Mouse (Mus musculus) heart, postnatal 36 days (tissue): Measurements from ENCODE around the gene Dera. TPM values are rescaled to one million over a fixed set of nuclear protein-coding genes. Genes with fewer than 3 reads are reported as not detected.

Experiments used
- DNase-seq, 2 experiments: peaks; one replicate each; pipeline ENCODE4 v3.0.0; 2021 to 2022
- intact Hi-C: fragments of 180-260 bp; cut with DNase I; formaldehyde crosslinking; loops from one replicate; pipeline ENCODE4 v1.15.1; 2025
- total RNA-seq, 2 experiments: library from RNA; stranded (reverse); gene quantifications; 2 replicates each; pipeline ENCODE4 v1.2.3; 2021

The Dera gene
- total RNA-seq, 2 experiments from 2014 or later, result 6.1 to 6.2 TPM

GRCm38 (mm10) chr6:137803456-137804005, 49.2 kb downstream of the Dera start:
- intact Hi-C loops, result no loop called here

GRCm38 (mm10) chr6:137804121-137804520, 49.8 kb downstream of the Dera start:
- intact Hi-C loops, result no loop called here
- no peak for DNase-seq

More at GRCm38 (mm10) chr6:137803456-137804005, 49.2 kb downstream of the Dera start:
- DNase-seq, result no peak

GRCm38 (mm10) chr6:137804606-137805005, 50.3 kb downstream of the Dera start:
- intact Hi-C loops, result loop anchor here (5.0 kb wide), 1 partner anchor 173 kb away; no protein-coding TSS in a partner anchor
- DNase-seq, result no peak

- intact Hi-C loops, result loop anchor here (5.0 kb wide), 1 partner anchor 171 kb away; no protein-coding TSS in a partner anchor
- no peak for DNase-seq
These were observed 52.0 kb downstream of the Dera start for GRCm38 (mm10) chr6:137806342-137806741.

GRCm38 (mm10) chr6:137806806-137807205, 52.5 kb downstream of the Dera start:
- intact Hi-C loops, result loop anchor here (5.0 kb wide), 1 partner anchor 170 kb away; no protein-coding TSS in a partner anchor

GRCm38 (mm10) chr6:137807296-137807695, 53.0 kb downstream of the Dera start:
- DNase-seq, result no peak
- intact Hi-C loops, result loop anchor here (5.0 kb wide), 1 partner anchor 170 kb away; no protein-coding TSS in a partner anchor

More at GRCm38 (mm10) chr6:137806806-137807205, 52.5 kb downstream of the Dera start:
- DNase-seq, result no peak

GRCm38 (mm10) chr6:137808706-137809105, 54.4 kb downstream of the Dera start:
- no peak for DNase-seq
- intact Hi-C loops, result loop anchor here (5.0 kb wide), 1 partner anchor 169 kb away; no protein-coding TSS in a partner anchor

- DNase-seq, result no peak
These were observed 55.8 kb downstream of the Dera start for GRCm38 (mm10) chr6:137810136-137810535.

GRCm38 (mm10) chr6:137814006-137814405, 59.7 kb downstream of the Dera start:
- DNase-seq, result no peak
- intact Hi-C loops, result no loop called here

More at GRCm38 (mm10) chr6:137810136-137810535, 55.8 kb downstream of the Dera start:
- intact Hi-C loops, result no loop called here

- no peak for DNase-seq
- intact Hi-C loops, result no loop called here
These were observed 62.2 kb downstream of the Dera start for GRCm38 (mm10) chr6:137816508-137816907.

- intact Hi-C loops, result no loop called here
- DNase-seq, result no peak
These were observed 68.2 kb downstream of the Dera start for GRCm38 (mm10) chr6:137822550-137822949.

GRCm38 (mm10) chr6:137824046-137825021, 70.0 kb downstream of the Dera start:
- intact Hi-C loops, result no loop called here
- DNase-seq, result no peak

GRCm38 (mm10) chr6:137825022-137825613, 70.8 kb downstream of the Dera start:
- intact Hi-C loops, result no loop called here
- no peak for DNase-seq

GRCm38 (mm10) chr6:137829056-137829776, 74.9 kb downstream of the Dera start:
- no peak for DNase-seq
- intact Hi-C loops, result no loop called here

GRCm38 (mm10) chr6:137836799-137837198, 82.5 kb downstream of the Dera start:
- intact Hi-C loops, result no loop called here
- DNase-seq, result no peak

- DNase-seq, result no peak
- intact Hi-C loops, result no loop called here
These were observed 89.0 kb downstream of the Dera start for GRCm38 (mm10) chr6:137843337-137843736.

GRCm38 (mm10) chr6:137857198-137858194, 103.2 kb downstream of the Dera start:
- no peak for DNase-seq
- intact Hi-C loops, result no loop called here

- DNase-seq, result no peak
- intact Hi-C loops, result loop anchor here (5.0 kb wide), 2 partner anchors 182 to 297 kb away; no protein-coding TSS in a partner anchor
These were observed 115.7 kb downstream of the Dera start for GRCm38 (mm10) chr6:137869903-137870580.
